Mouse (Mus musculus) intestine, embryonic 16.5 days (tissue): ENCODE results near the gene Per1. TPM values are rescaled to one million over a fixed set of nuclear protein-coding genes. Genes with fewer than 3 reads are reported as not detected.

Experiments
- ATAC-seq: fragments of 200-750 bp; cut with Nextera tagmentation; 2 replicates; pipeline ENCODE4 v1.8.0; 2017; ENCODE audit warnings: moderate TSS enrichment, moderate library complexity
- H3K27ac ChIP-seq: fragments of 300-500 bp; sonication (generic); 2 replicates; pipeline ENCODE4 v1.5.1; 2014; ENCODE audit warnings: mild to moderate bottlenecking, low read length
- H3K27me3 ChIP-seq: fragments of 300-500 bp; sonication (generic); replicated peaks from 2 replicates; pipeline ENCODE4 v1.6.1; 2014; ENCODE audit warnings: low read length, control low read depth, mixed read lengths; ENCODE audit not compliant: control insufficient read depth, insufficient read depth
- H3K36me3 ChIP-seq: fragments of 300-500 bp; sonication (generic); 2 replicates; pipeline ENCODE4 v1.6.1; 2014; ENCODE audit warnings: low read length, control low read depth; ENCODE audit not compliant: control insufficient read depth, insufficient read depth
- H3K4me1 ChIP-seq: fragments of 300-500 bp; sonication (generic); 2 replicates; pipeline ENCODE4 v1.6.1; 2014; ENCODE audit warnings: low read length, control low read depth, mixed read lengths; ENCODE audit not compliant: control insufficient read depth, insufficient read depth
- H3K4me2 ChIP-seq: fragments of 300-500 bp; sonication (generic); 2 replicates; pipeline ENCODE4 v1.6.1; 2014; ENCODE audit warnings: low read depth, low read length, control low read depth
- H3K4me3 ChIP-seq: fragments of 300-500 bp; sonication (generic); 2 replicates; pipeline ENCODE4 v1.5.1; 2014; ENCODE audit warnings: mild to moderate bottlenecking, low read length
- H3K9ac ChIP-seq: fragments of 300-500 bp; sonication (generic); 2 replicates; pipeline ENCODE4 v1.6.1; 2014; ENCODE audit warnings: low read depth, low read length
- H3K9me3 ChIP-seq: fragments of 300-500 bp; sonication (generic); 2 replicates; pipeline ENCODE4 v1.6.1; 2016; ENCODE audit warnings: low read length, control low read depth; ENCODE audit not compliant: control insufficient read depth
- WGBS: fragments of 180-500 bp; shearing (Covaris S2); extraction: QIAGEN DNeasy Blood & Tissue Kit; methylation state at CpG from one replicate; pipeline ENCODE4 v1.1.7; 2014; 5-methylcytosine and 5-hydroxymethylcytosine counted together
- polyA plus RNA-seq: library from polyadenylated mRNA; unstranded; fragments of >200 nt; fragmentation: Nextera tagmentation; extraction: Ambion mirVana; gene quantifications from 2 replicates; pipeline ENCODE4 v1.2.1, GENCODE M21; 2015

Per1 gene
- polyA plus RNA-seq, 1 experiment from 2014 or later = 13.6 TPM

- H3K36me3 ChIP-seq = no peaks in the 10 kb centered on the region
- H3K4me2 ChIP-seq = no peak overlapping the region
- peaks cover 22% of the 10 kb centered on the region for H3K27me3 ChIP-seq
- no peaks in the 10 kb centered on the region for H3K9me3 ChIP-seq
- no peak for ATAC-seq
- 0 out of 2 replicates have a peak, but pooled peaks cover 3% of the 10 kb centered on the region for H3K4me1 ChIP-seq
- WGBS = 87% methylated on average over 8 of the region's 8 CpGs
- H3K9ac ChIP-seq = no peak overlapping the region
- no peak overlapping the region for H3K4me3 ChIP-seq
- no peak overlapping the region for H3K27ac ChIP-seq
These were observed 58.8 kb downstream of the Per1 start for GRCm38 (mm10) chr11:69153831-69154230.

- peaks cover 19% of the 10 kb centered on the region for H3K27me3 ChIP-seq
- no peaks in the 10 kb centered on the region for H3K9me3 ChIP-seq
- no peak for ATAC-seq
- WGBS = 43% methylated on average over 1 of the region's 1 CpGs
- no peaks in the 10 kb centered on the region for H3K36me3 ChIP-seq
- H3K27ac ChIP-seq = no peak overlapping the region
- no peak overlapping the region for H3K4me3 ChIP-seq
- no peak overlapping the region for H3K4me2 ChIP-seq
- H3K4me1 ChIP-seq = 0 out of 2 replicates have a peak, but pooled peaks cover 3% of the 10 kb centered on the region
- H3K9ac ChIP-seq = no peak overlapping the region
These were observed 60.3 kb downstream of the Per1 start for GRCm38 (mm10) chr11:69155351-69155750.

- H3K27me3 ChIP-seq = peaks cover 19% of the 10 kb centered on the region
- H3K4me3 ChIP-seq = peak within 1 kb of the TSS; percentile 7; the same call in 1 of the 2 replicates
- no peak within 1 kb of the TSS for H3K9ac ChIP-seq
- H3K4me1 ChIP-seq = 0 out of 2 replicates have a peak, but pooled peaks cover 3% of the 10 kb centered on the region
- ATAC-seq = no peak
- no peaks in the 10 kb centered on the region for H3K9me3 ChIP-seq
- H3K36me3 ChIP-seq = no peaks in the 10 kb centered on the region
- H3K4me2 ChIP-seq = peak within 1 kb of the TSS; percentile 19; the same call in 1 of the 2 replicates
- no peak within 1 kb of the TSS for H3K27ac ChIP-seq
- WGBS = 2% methylated on average over 18 of the region's 18 CpGs
These were observed 61.8 kb downstream of the Per1 start, which contains the start of gene Alox12b for GRCm38 (mm10) chr11:69156800-69157199. Gene Alox12b, plus strand, starts transcription at chr11:69156989.

Other genes starting within 250 kb of the Per1 start
- gene Ndel1, start 223.4 kb upstream of the Per1 start, polyA plus RNA-seq = 70.4 and 73.6 TPM in 2 replicates
- 0.34 and 0.54 TPM in 2 replicates for gene Rnf222, start 206.7 kb upstream of the Per1 start, polyA plus RNA-seq
- gene Rpl26, start 193.6 kb upstream of the Per1 start, polyA plus RNA-seq = 784 and 889 TPM in 2 replicates
- gene Odf4, start 168.1 kb upstream of the Per1 start, polyA plus RNA-seq = not detected in 2 replicates
- gene Arhgef15, start 137.7 kb upstream of the Per1 start, polyA plus RNA-seq = 8.3 and 9.0 TPM in 2 replicates
- 3.5 and 3.8 TPM in 2 replicates for gene Slc25a35, start 127.1 kb upstream of the Per1 start, polyA plus RNA-seq
- gene Rangrf, start 120.0 kb upstream of the Per1 start, polyA plus RNA-seq = 48.2 and 56.7 TPM in 2 replicates
- 20.5 and 22.5 TPM in 2 replicates for gene Pfas, start 86.8 kb upstream of the Per1 start, polyA plus RNA-seq
- 36.8 and 38.5 TPM in 2 replicates for gene Ctc1, start 79.3 kb upstream of the Per1 start, polyA plus RNA-seq
- gene Aurkb, start 49.6 kb upstream of the Per1 start, polyA plus RNA-seq = 114 and 139 TPM in 2 replicates
- 8.0 and 8.6 TPM in 2 replicates for gene Borcs6, start 35.5 kb upstream of the Per1 start, polyA plus RNA-seq
- gene Tmem107, start 24.4 kb upstream of the Per1 start, polyA plus RNA-seq = 38.6 and 44.8 TPM in 2 replicates
- 65.8 TPM in 2 replicates for gene Vamp2, start 6.7 kb upstream of the Per1 start, polyA plus RNA-seq
- gene Hes7, start 25.2 kb downstream of the Per1 start, polyA plus RNA-seq = 0.29 and 0.33 TPM in 2 replicates
- 0.11 and 0.29 TPM in 2 replicates for gene 9130213A22Rik, start 27.4 kb downstream of the Per1 start, polyA plus RNA-seq
- 0.31 and 0.45 TPM in 2 replicates for gene Aloxe3, start 30.7 kb downstream of the Per1 start, polyA plus RNA-seq
- gene Alox12b, start 61.8 kb downstream of the Per1 start, polyA plus RNA-seq = 0.33 and 0.38 TPM in 2 replicates
- 0.13 and 0.15 TPM in 2 replicates for gene Alox8, start 102.6 kb downstream of the Per1 start, polyA plus RNA-seq
- 0.02 and 0.07 TPM in 2 replicates for gene Gucy2e, start 141.8 kb downstream of the Per1 start, polyA plus RNA-seq
- gene Cntrob, start 228.6 kb downstream of the Per1 start, polyA plus RNA-seq = 17.3 and 17.8 TPM in 2 replicates
- 141 and 149 TPM in 2 replicates for gene Trappc1, start 228.8 kb downstream of the Per1 start, polyA plus RNA-seq
- gene Kcnab3, start 231.0 kb downstream of the Per1 start, polyA plus RNA-seq = 1.7 and 2.4 TPM in 2 replicates
- 8.0 and 8.3 TPM in 2 replicates for gene Rnf227, start 245.2 kb downstream of the Per1 start, polyA plus RNA-seq